Mouse (Mus musculus) hindbrain, embryonic 13.5 days (tissue): Measurements from ENCODE around the gene Mmp11. TPM values are rescaled to one million over a fixed set of nuclear protein-coding genes. Genes with fewer than 3 reads are reported as not detected.

Source experiments
- ATAC-seq: fragments of 200-750 bp; cut with Nextera tagmentation; 2 replicates; pipeline ENCODE4 v1.8.0; 2017; ENCODE audit warnings: moderate TSS enrichment; ENCODE audit not compliant: low FRiP score
- H3K27ac ChIP-seq: fragments of 300-500 bp; sonication (generic); 2 replicates; pipeline ENCODE4 v1.5.1; 2015; ENCODE audit warnings: inconsistent platforms, mild to moderate bottlenecking, moderate library complexity
- H3K27me3 ChIP-seq: fragments of 300-500 bp; sonication (generic); 2 replicates; pipeline ENCODE4 v1.6.1; 2015; ENCODE audit warnings: mild to moderate bottlenecking, inconsistent platforms
- H3K36me3 ChIP-seq: fragments of 300-500 bp; sonication (generic); 2 replicates; pipeline ENCODE4 v1.6.1; 2015; ENCODE audit warnings: mild to moderate bottlenecking, inconsistent platforms
- H3K4me1 ChIP-seq: fragments of 300-500 bp; sonication (generic); replicated peaks from 2 replicates; pipeline ENCODE4 v1.6.1; 2015; ENCODE audit warnings: inconsistent platforms
- H3K4me2 ChIP-seq: fragments of 300-500 bp; sonication (generic); 2 replicates; pipeline ENCODE4 v1.6.1; 2015; ENCODE audit warnings: inconsistent platforms, mild to moderate bottlenecking, moderate library complexity
- H3K4me3 ChIP-seq: fragments of 300-500 bp; sonication (generic); 2 replicates; pipeline ENCODE4 v1.5.1; 2015; ENCODE audit warnings: mild to moderate bottlenecking, inconsistent platforms
- H3K9ac ChIP-seq: fragments of 300-500 bp; sonication (generic); 2 replicates; pipeline ENCODE4 v1.6.1; 2015; ENCODE audit warnings: mild to moderate bottlenecking, inconsistent platforms
- H3K9me3 ChIP-seq: fragments of 300-500 bp; sonication (generic); 2 replicates; pipeline ENCODE4 v1.6.1; 2016; ENCODE audit warnings: inconsistent platforms
- WGBS: fragments of 180-500 bp; shearing (Covaris S2); methylation state at CpG from one replicate; pipeline ENCODE4 v1.1.7; 2015; 5-methylcytosine and 5-hydroxymethylcytosine counted together
- polyA plus RNA-seq: library from polyadenylated mRNA; unstranded; fragments of >200 nt; fragmentation: Nextera tagmentation; extraction: Ambion mirVana; gene quantifications from 2 replicates; pipeline ENCODE4 v1.2.1, GENCODE M21; 2015

The Mmp11 gene
- polyA plus RNA-seq, 1 experiment from 2014 or later: 26.8 TPM

- 21% methylated on average over 6 of the region's 6 CpGs for WGBS
- no peak for ATAC-seq
- Histone ChIP-seq H3K9me3 (no peaks in the 10 kb centered on the region), H3K27ac (peak within 1 kb of the TSS; percentile 40; the same call in 1 of the 2 replicates), H3K4me3 (peak within 1 kb of the TSS; percentile 51), H3K4me2 (peak within 1 kb of the TSS; percentile 93), H3K4me1 (peaks cover 56% of the 10 kb centered on the region), H3K36me3 (peaks cover 3% of the 10 kb centered on the region; the same call in 1 of the 2 replicates), H3K9ac (peak within 1 kb of the TSS; percentile 87), H3K27me3 (peaks cover 66% of the 10 kb centered on the region)
Observed at GRCm38 (mm10) chr10:75932891-75933290, 3.4 kb downstream of the Mmp11 start, which contains the start of gene Chchd10. Gene Chchd10, plus strand, starts transcription at chr10:75933130.

GRCm38 (mm10) chr10:75932081-75932678, 4.1 kb downstream of the Mmp11 start:
- peaks cover 48% of the 10 kb centered on the region for H3K4me1 ChIP-seq
- peaks cover 9% of the 10 kb centered on the region; the same call in 1 of the 2 replicates for H3K36me3 ChIP-seq
- H3K9me3 ChIP-seq: no peaks in the 10 kb centered on the region
- H3K4me2 ChIP-seq: peak overlapping the region; percentile 93
- H3K9ac ChIP-seq: peak overlapping the region; percentile 87
- peaks cover 59% of the 10 kb centered on the region for H3K27me3 ChIP-seq
- H3K27ac ChIP-seq: peak overlapping the region; percentile 40; the same call in 1 of the 2 replicates
- 1% methylated on average over 22 of the region's 44 CpGs for WGBS
- peak; percentile 37 for ATAC-seq
- H3K4me3 ChIP-seq: peak overlapping the region; percentile 51

GRCm38 (mm10) chr10:75931311-75931710, 5.0 kb downstream of the Mmp11 start:
- peak overlapping the region; percentile 51 for H3K4me3 ChIP-seq
- H3K4me2 ChIP-seq: peak overlapping the region; percentile 93
- H3K27ac ChIP-seq: no peak overlapping the region
- peak overlapping the region; percentile 87 for H3K9ac ChIP-seq
- H3K27me3 ChIP-seq: peaks cover 50% of the 10 kb centered on the region
- peaks cover 16% of the 10 kb centered on the region for H3K36me3 ChIP-seq
- ATAC-seq: no peak
- no peaks in the 10 kb centered on the region for H3K9me3 ChIP-seq
- WGBS: 24% methylated on average over 7 of the region's 7 CpGs
- H3K4me1 ChIP-seq: peaks cover 46% of the 10 kb centered on the region

- Histone ChIP-seq H3K9ac (no peak overlapping the region), H3K9me3 (no peaks in the 10 kb centered on the region), H3K36me3 (peaks cover 24% of the 10 kb centered on the region), H3K4me2 (peak overlapping the region; percentile 93), H3K27me3 (peaks cover 41% of the 10 kb centered on the region), H3K4me1 (peaks cover 36% of the 10 kb centered on the region), H3K4me3 (peak overlapping the region; percentile 51), H3K27ac (no peak overlapping the region)
- ATAC-seq: no peak
- WGBS: 20% methylated on average over 6 of the region's 6 CpGs
Observed at GRCm38 (mm10) chr10:75930304-75930703, 6.0 kb downstream of the Mmp11 start.

- Histone ChIP-seq H3K36me3 (peaks cover 40% of the 10 kb centered on the region), H3K4me3 (no peak overlapping the region), H3K27me3 (peaks cover 20% of the 10 kb centered on the region; the same call in 1 of the 2 replicates), H3K4me2 (no peak overlapping the region), H3K9me3 (no peaks in the 10 kb centered on the region), H3K4me1 (peaks cover 31% of the 10 kb centered on the region), H3K9ac (no peak overlapping the region), H3K27ac (no peak overlapping the region)
- ATAC-seq: no peak
- WGBS: 78% methylated on average over 13 of the region's 13 CpGs
Observed at GRCm38 (mm10) chr10:75926396-75926795, 9.9 kb downstream of the Mmp11 start.

- H3K27me3 ChIP-seq: 0 out of 2 replicates have a peak, but pooled peaks cover 2% of the 10 kb centered on the region
- H3K27ac ChIP-seq: no peak overlapping the region
- H3K4me3 ChIP-seq: no peak overlapping the region
- H3K9me3 ChIP-seq: no peaks in the 10 kb centered on the region
- 60% methylated on average over 2 of the region's 2 CpGs for WGBS
- H3K4me2 ChIP-seq: no peak overlapping the region
- no peak for ATAC-seq
- no peak overlapping the region for H3K9ac ChIP-seq
- H3K36me3 ChIP-seq: peaks cover 40% of the 10 kb centered on the region
- peaks cover 30% of the 10 kb centered on the region for H3K4me1 ChIP-seq
Observed at GRCm38 (mm10) chr10:75924324-75924723, 12.0 kb downstream of the Mmp11 start.

- H3K27ac ChIP-seq: peak overlapping the region; percentile 99
- peak overlapping the region; percentile 93 for H3K4me3 ChIP-seq
- no peaks in the 10 kb centered on the region for H3K27me3 ChIP-seq
- peak overlapping the region; percentile 81 for H3K4me2 ChIP-seq
- peaks cover 31% of the 10 kb centered on the region for H3K36me3 ChIP-seq
- H3K9ac ChIP-seq: peak overlapping the region; percentile 98
- H3K4me1 ChIP-seq: peaks cover 54% of the 10 kb centered on the region
- 5% methylated on average over 22 of the region's 22 CpGs for WGBS
- H3K9me3 ChIP-seq: no peaks in the 10 kb centered on the region
- ATAC-seq: peak; percentile 49
Observed at GRCm38 (mm10) chr10:75921726-75922560, 14.4 kb downstream of the Mmp11 start.

- Histone ChIP-seq H3K9me3 (no peaks in the 10 kb centered on the region), H3K9ac (peak within 1 kb of the TSS; percentile 98), H3K36me3 (peaks cover 31% of the 10 kb centered on the region), H3K27me3 (no peaks in the 10 kb centered on the region), H3K4me3 (peak within 1 kb of the TSS; percentile 93), H3K27ac (peak within 1 kb of the TSS; percentile 99), H3K4me2 (peak within 1 kb of the TSS; percentile 81), H3K4me1 (peaks cover 61% of the 10 kb centered on the region)
- WGBS: under 1% methylated on average over 75 of the region's 76 CpGs
- peak; percentile 89 for ATAC-seq
Observed at GRCm38 (mm10) chr10:75921026-75921725, 15.1 kb downstream of the Mmp11 start, which contains the start of gene Smarcb1. Gene Smarcb1, minus strand, starts transcription at chr10:75921617.

- H3K4me1 ChIP-seq: peaks cover 66% of the 10 kb centered on the region
- ATAC-seq: no peak
- no peaks in the 10 kb centered on the region for H3K27me3 ChIP-seq
- peak overlapping the region; percentile 20; the same call in 1 of the 2 replicates for H3K27ac ChIP-seq
- no peaks in the 10 kb centered on the region for H3K9me3 ChIP-seq
- H3K9ac ChIP-seq: peak overlapping the region; percentile 46; the same call in 1 of the 2 replicates
- peaks cover 34% of the 10 kb centered on the region for H3K36me3 ChIP-seq
- peak overlapping the region; percentile 81 for H3K4me2 ChIP-seq
- H3K4me3 ChIP-seq: peak overlapping the region; percentile 11
- 81% methylated on average over 5 of the region's 5 CpGs for WGBS
Observed at GRCm38 (mm10) chr10:75919026-75919425, 17.3 kb downstream of the Mmp11 start.

GRCm38 (mm10) chr10:75916840-75917239, 19.5 kb downstream of the Mmp11 start:
- no peak overlapping the region for H3K4me3 ChIP-seq
- 0 out of 2 replicates have a peak overlapping the region, but pooled peaks have one; percentile 12 for H3K27ac ChIP-seq
- no peak for ATAC-seq
- no peaks in the 10 kb centered on the region for H3K9me3 ChIP-seq
- no peak overlapping the region for H3K9ac ChIP-seq
- peaks cover 45% of the 10 kb centered on the region for H3K36me3 ChIP-seq
- no peaks in the 10 kb centered on the region for H3K27me3 ChIP-seq
- peaks cover 50% of the 10 kb centered on the region for H3K4me1 ChIP-seq
- no peak overlapping the region for H3K4me2 ChIP-seq
- 79% methylated on average over 8 of the region's 8 CpGs for WGBS

- peaks cover 48% of the 10 kb centered on the region for H3K4me1 ChIP-seq
- WGBS: 86% methylated on average over 7 of the region's 7 CpGs
- no peak overlapping the region for H3K4me3 ChIP-seq
- H3K9ac ChIP-seq: no peak overlapping the region
- peaks cover 58% of the 10 kb centered on the region for H3K36me3 ChIP-seq
- H3K27me3 ChIP-seq: no peaks in the 10 kb centered on the region
- no peak overlapping the region for H3K4me2 ChIP-seq
- H3K9me3 ChIP-seq: no peaks in the 10 kb centered on the region
- no peak for ATAC-seq
- H3K27ac ChIP-seq: no peak overlapping the region
Observed at GRCm38 (mm10) chr10:75915557-75915956, 20.7 kb downstream of the Mmp11 start.
